Mouse (Mus musculus): ENCODE results near the gene Zfp952. TPM values are rescaled to one million over a fixed set of nuclear protein-coding genes. Genes with fewer than 3 reads are reported as not detected.
"Not testable (repeated sequence)": the region's sequence is repeated elsewhere in the genome, so short reads cannot be mapped to it uniquely, and the experiment has no call there.

The Zfp952 gene
- total and polyA plus RNA-seq, 2 experiments from 2014 or later = 12.3 to 19.3 TPM

DNA sequence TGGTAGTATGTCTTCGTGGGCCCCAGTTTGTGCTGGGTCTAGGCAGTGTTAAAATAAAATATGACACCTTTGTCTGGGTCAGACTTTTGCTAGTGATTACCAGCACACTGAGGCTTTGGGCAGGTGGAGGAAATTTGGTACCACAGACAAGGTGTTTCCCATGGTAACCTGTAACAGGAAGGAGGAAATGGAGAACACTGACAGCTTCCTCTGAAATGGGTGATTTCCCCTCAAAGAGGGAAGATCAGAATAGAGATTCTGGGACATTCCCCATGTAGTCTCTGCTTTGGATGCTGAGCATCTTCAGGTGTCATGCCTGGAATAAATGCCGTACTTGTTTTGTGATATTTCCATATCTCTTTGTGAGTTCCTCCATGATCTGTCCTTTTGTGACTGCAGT lies 5.6 kb downstream of the Zfp952 start:
- DNase-seq (no peak), ATAC-seq (no peak)
- peaks cover 6% of the 10 kb centered on the region; the same call in 1 of the 2 replicates for H3K4me1 ChIP-seq (ENCODE audit: insufficient read depth)
- no peak overlapping the region for H3K27ac ChIP-seq (ENCODE audit: low read depth, low read length)
- TF ChIP-seq CTCF (IDR thresholded peaks at IDR 0.05; ENCODE audit: low read depth) = no peak
- no peak overlapping the region for H3K4me2 ChIP-seq (ENCODE audit: low read depth)
- no peaks in the 10 kb centered on the region for H3K27me3 ChIP-seq (ENCODE audit: insufficient read depth, low read length)
- peaks cover 24% of the 10 kb centered on the region for H3K36me3 ChIP-seq (ENCODE audit: insufficient read depth)
- no peak overlapping the region for H3K9ac ChIP-seq
- 94% methylated on average over 2 of the region's 2 CpGs for WGBS
- no peak overlapping the region for H3K4me3 ChIP-seq (ENCODE audit: low read depth, low read length)
- peaks cover 25% of the 10 kb centered on the region; the same call in 1 of the 2 replicates for H3K9me3 ChIP-seq (ENCODE audit: low read length)

DNA sequence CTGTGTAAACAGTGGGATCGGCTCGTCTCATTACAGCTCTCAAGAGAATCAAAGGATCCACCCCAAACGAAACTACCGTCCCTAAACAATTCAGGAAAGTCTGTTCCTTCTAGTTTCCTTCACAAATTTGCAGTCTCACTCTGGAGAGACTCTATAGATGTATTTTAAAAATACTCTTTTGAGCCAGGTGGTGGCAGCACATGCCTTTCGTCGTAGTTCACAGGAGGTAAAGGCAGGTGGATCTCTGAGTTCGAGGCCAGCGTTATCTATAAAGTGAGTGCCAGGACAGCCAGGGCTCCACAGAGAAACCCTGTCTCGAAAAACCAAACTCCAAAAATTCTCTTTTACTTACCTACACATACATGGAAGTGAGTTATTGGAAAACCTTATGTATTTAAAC lies 15.4 kb downstream of the Zfp952 start:
- H3K4me2 ChIP-seq (ENCODE audit: low read depth) = no peak overlapping the region
- TF ChIP-seq CTCF (IDR thresholded peaks at IDR 0.05; ENCODE audit: low read depth) = no peak
- peaks cover 13% of the 10 kb centered on the region; the same call in 1 of the 2 replicates for H3K9me3 ChIP-seq (ENCODE audit: low read length)
- H3K36me3 ChIP-seq (ENCODE audit: insufficient read depth) = peaks cover 18% of the 10 kb centered on the region
- no peaks in the 10 kb centered on the region for H3K27me3 ChIP-seq (ENCODE audit: insufficient read depth, low read length)
- DNase-seq (no peak), ATAC-seq (no peak)
- H3K9ac ChIP-seq = no peak overlapping the region
- H3K4me1 ChIP-seq (ENCODE audit: insufficient read depth) = no peaks in the 10 kb centered on the region
- no peak overlapping the region for H3K4me3 ChIP-seq (ENCODE audit: low read depth, low read length)
- H3K27ac ChIP-seq (ENCODE audit: low read depth, low read length) = no peak overlapping the region
- WGBS = 52% methylated on average over 9 of the region's 9 CpGs

DNA sequence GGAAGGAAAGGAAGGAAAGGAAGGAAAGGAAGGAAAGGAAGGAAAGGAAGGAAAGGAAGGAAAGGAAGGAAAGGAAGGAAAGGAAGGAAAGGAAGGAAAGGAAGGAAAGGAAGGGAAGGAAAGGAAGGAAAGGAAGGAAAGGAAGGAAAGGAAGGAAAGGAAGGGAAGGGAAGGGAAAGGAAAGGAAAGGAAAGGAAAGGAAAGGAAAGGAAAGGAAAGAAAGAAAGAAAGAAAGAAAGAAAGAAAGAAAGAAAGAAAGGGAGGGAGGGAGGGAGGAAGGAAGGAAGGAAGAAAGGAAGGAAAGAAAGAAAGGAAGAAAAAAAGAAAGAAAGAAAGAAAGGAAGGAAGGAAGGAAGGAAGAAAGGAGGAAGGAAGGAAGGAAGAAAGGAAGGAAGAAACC lies 27.5 kb downstream of the Zfp952 start:
- H3K36me3 ChIP-seq (ENCODE audit: insufficient read depth) = peaks cover 49% of the 10 kb centered on the region
- H3K9me3 ChIP-seq (ENCODE audit: low read length) = peaks cover 60% of the 10 kb centered on the region
- not testable (repeated sequence) for H3K4me3 ChIP-seq (ENCODE audit: low read depth, low read length); H3K27me3 ChIP-seq (ENCODE audit: insufficient read depth, low read length); H3K4me2 ChIP-seq (ENCODE audit: low read depth); ATAC-seq; H3K9ac ChIP-seq; DNase-seq; H3K27ac ChIP-seq (ENCODE audit: low read depth, low read length); H3K4me1 ChIP-seq (ENCODE audit: insufficient read depth)

DNA sequence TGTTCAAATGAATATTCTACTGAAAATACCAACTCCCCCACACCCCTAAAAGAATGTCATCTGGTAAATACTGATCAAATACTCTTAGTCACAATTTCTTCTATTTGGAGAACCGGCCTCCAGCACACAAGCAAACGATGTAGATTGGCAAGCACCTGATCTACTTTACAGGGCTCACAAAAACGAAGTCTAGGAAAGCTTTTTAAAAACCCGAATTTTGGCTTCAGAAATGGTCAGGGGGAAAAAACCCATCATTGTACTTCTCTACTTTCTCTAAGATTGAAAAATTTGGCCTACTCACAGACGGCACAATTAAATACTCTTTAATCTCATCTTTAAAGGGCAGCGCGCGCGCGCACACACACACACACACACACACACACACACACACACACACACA lies 39.4 kb downstream of the Zfp952 start:
- H3K27me3 ChIP-seq (ENCODE audit: insufficient read depth, low read length) = no peaks in the 10 kb centered on the region
- peak overlapping the region; percentile 55 for H3K4me2 ChIP-seq (ENCODE audit: low read depth)
- H3K27ac ChIP-seq (ENCODE audit: low read depth, low read length) = no peak overlapping the region; the same call in 1 of the 2 replicates
- H3K9ac ChIP-seq = peak overlapping the region; percentile 22; the same call in 1 of the 2 replicates
- 4% methylated on average over 10 of the region's 10 CpGs for WGBS
- peaks cover 9% of the 10 kb centered on the region; the same call in 1 of the 2 replicates for H3K4me1 ChIP-seq (ENCODE audit: insufficient read depth)
- H3K36me3 ChIP-seq (ENCODE audit: insufficient read depth) = no peaks in the 10 kb centered on the region
- peaks cover 1% of the 10 kb centered on the region; the same call in 1 of the 2 replicates for H3K9me3 ChIP-seq (ENCODE audit: low read length)
- DNase-seq (peak; percentile 4), ATAC-seq (no peak)
- no peak for TF ChIP-seq CTCF (IDR thresholded peaks at IDR 0.05; ENCODE audit: low read depth)
- peak overlapping the region; percentile 70 for H3K4me3 ChIP-seq (ENCODE audit: low read depth, low read length)

DNA sequence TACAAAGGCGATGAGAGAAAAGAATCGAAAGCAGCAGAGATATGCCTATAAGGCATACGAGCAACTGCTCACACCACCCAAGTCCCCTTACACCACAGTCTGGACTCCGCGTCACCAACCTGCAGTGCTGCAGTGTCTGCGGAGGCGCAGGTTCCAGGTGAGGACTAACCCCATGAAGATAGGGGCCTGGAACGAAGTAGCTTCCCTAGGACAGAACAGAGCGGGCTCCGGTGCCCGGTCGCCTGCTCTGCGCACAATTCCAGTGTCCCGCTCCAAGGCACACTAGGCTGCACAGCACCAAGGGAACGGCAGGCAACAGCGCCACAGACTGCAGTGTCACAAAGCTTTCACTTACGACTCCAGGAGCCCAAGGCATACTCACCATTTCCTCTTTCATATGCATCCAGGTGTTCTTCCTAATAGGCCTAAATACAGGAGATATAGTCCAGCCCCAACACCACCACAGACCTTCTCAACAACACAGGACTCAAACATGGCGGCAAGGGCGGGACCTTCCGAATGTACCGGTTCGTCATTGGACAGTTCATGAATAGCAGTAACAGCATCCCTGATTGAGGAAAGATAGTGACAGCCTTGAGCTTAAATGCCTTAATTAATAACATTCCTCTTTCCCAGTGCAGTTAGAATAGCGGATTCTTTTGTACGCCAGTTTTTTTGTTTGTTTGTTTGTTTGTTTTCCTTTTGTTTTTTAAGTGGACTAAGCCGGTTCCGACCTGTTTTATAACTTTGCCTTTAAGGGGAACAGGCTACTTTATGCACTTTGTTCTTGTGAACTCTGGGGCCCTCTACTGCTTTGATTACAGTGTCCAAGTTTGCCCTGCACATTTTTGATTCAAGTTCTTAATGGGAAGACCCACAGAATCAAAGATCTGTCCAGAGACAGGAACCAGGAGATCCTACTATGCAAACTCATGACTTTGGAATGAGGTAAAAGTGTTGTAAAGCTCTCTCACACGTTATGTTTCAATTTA lies 40.3 kb downstream of the Zfp952 start, which contains the start of gene Zfp763:
TSS of gene Zfp763 (minus strand) at position 503 of the 992 bp plus-strand sequence.
- peaks cover 9% of the 10 kb centered on the region; the same call in 1 of the 2 replicates for H3K4me1 ChIP-seq (ENCODE audit: insufficient read depth)
- no peaks in the 10 kb centered on the region for H3K36me3 ChIP-seq (ENCODE audit: insufficient read depth)
- TF ChIP-seq CTCF (IDR thresholded peaks at IDR 0.05; ENCODE audit: low read depth) = peak; percentile 30; the same call in 1 of the 2 replicates
- 2% methylated on average over 27 of the region's 27 CpGs for WGBS
- H3K27me3 ChIP-seq (ENCODE audit: insufficient read depth, low read length) = no peaks in the 10 kb centered on the region
- peak within 1 kb of the TSS; percentile 55 for H3K4me2 ChIP-seq (ENCODE audit: low read depth)
- peak within 1 kb of the TSS; percentile 87 for H3K9ac ChIP-seq
- H3K27ac ChIP-seq (ENCODE audit: low read depth, low read length) = peak within 1 kb of the TSS; percentile 85
- peak; percentile 100 for ATAC-seq
- H3K9me3 ChIP-seq (ENCODE audit: low read length) = no peaks in the 10 kb centered on the region
- H3K4me3 ChIP-seq (ENCODE audit: low read depth, low read length) = peak within 1 kb of the TSS; percentile 70
- DNase-seq = peak; percentile 93

Other genes with a start within 250 kb of the Zfp952 start
- gene Zfp871, start 204.8 kb upstream of the Zfp952 start, total RNA-seq (2014; rRNA removed) = 31.6 and 40.2 TPM in 2 replicates
- gene Zfp871, start 204.8 kb upstream of the Zfp952 start, polyA plus RNA-seq (2015; fragmentation: Nextera tagmentation; extraction: Ambion mirVana) = 26.0 and 51.2 TPM in 2 replicates
- gene Zfp811, start 183.2 kb upstream of the Zfp952 start, total RNA-seq (2014; rRNA removed) = 21.9 and 25.0 TPM in 2 replicates
- gene Zfp811, start 183.2 kb upstream of the Zfp952 start, polyA plus RNA-seq (2015; fragmentation: Nextera tagmentation; extraction: Ambion mirVana) = 7.6 and 19.7 TPM in 2 replicates
- 21.9 and 26.3 TPM in 2 replicates for gene Zfp799, start 162.9 kb upstream of the Zfp952 start, total RNA-seq (2014; rRNA removed)
- 10.2 and 14.3 TPM in 2 replicates for gene Zfp799, start 162.9 kb upstream of the Zfp952 start, polyA plus RNA-seq (2015; fragmentation: Nextera tagmentation; extraction: Ambion mirVana)
- gene Zfp870, start 101.5 kb upstream of the Zfp952 start, total RNA-seq (2014; rRNA removed) = 9.1 and 9.3 TPM in 2 replicates
- gene Zfp870, start 101.5 kb upstream of the Zfp952 start, polyA plus RNA-seq (2015; fragmentation: Nextera tagmentation; extraction: Ambion mirVana) = 4.4 and 5.2 TPM in 2 replicates
- 0.31 and 0.62 TPM in 2 replicates for gene Cyp4f14, start 75.8 kb upstream of the Zfp952 start, total RNA-seq (2014; rRNA removed)
- gene Cyp4f14, start 75.8 kb upstream of the Zfp952 start, polyA plus RNA-seq (2015; fragmentation: Nextera tagmentation; extraction: Ambion mirVana) = 0.38 and 0.48 TPM in 2 replicates
- gene Cyp4f13, start 45.7 kb upstream of the Zfp952 start, total RNA-seq (2014; rRNA removed) = 6.9 and 7.1 TPM in 2 replicates
- gene Cyp4f13, start 45.7 kb upstream of the Zfp952 start, polyA plus RNA-seq (2015; fragmentation: Nextera tagmentation; extraction: Ambion mirVana) = 6.9 and 7.8 TPM in 2 replicates
- 6.9 and 10.1 TPM in 2 replicates for gene Zfp472, start 27.3 kb upstream of the Zfp952 start, total RNA-seq (2014; rRNA removed)
- gene Zfp472, start 27.3 kb upstream of the Zfp952 start, polyA plus RNA-seq (2015; fragmentation: Nextera tagmentation; extraction: Ambion mirVana) = 6.8 and 7.5 TPM in 2 replicates
- 24.3 and 28.5 TPM in 2 replicates for gene Zfp763, start 40.3 kb downstream of the Zfp952 start, total RNA-seq (2014; rRNA removed)
- 15.4 and 19.9 TPM in 2 replicates for gene Zfp763, start 40.3 kb downstream of the Zfp952 start, polyA plus RNA-seq (2015; fragmentation: Nextera tagmentation; extraction: Ambion mirVana)
- not detected in 2 replicates for gene 4921501E09Rik, start 74.9 kb downstream of the Zfp952 start, total RNA-seq (2014; rRNA removed)
- not detected in 2 replicates for gene 4921501E09Rik, start 74.9 kb downstream of the Zfp952 start, polyA plus RNA-seq (2015; fragmentation: Nextera tagmentation; extraction: Ambion mirVana)
- gene Zfp563, start 96.2 kb downstream of the Zfp952 start, total RNA-seq (2014; rRNA removed) = 28.5 and 30.6 TPM in 2 replicates
- gene Zfp563, start 96.2 kb downstream of the Zfp952 start, polyA plus RNA-seq (2015; fragmentation: Nextera tagmentation; extraction: Ambion mirVana) = 9.5 and 11.0 TPM in 2 replicates
- gene Morc2b, start 146.6 kb downstream of the Zfp952 start, total RNA-seq (2014; rRNA removed) = 0.15 and 0.90 TPM in 2 replicates
- 0.07 and 0.20 TPM in 2 replicates for gene Morc2b, start 146.6 kb downstream of the Zfp952 start, polyA plus RNA-seq (2015; fragmentation: Nextera tagmentation; extraction: Ambion mirVana)
- gene Olfr55, start 175.3 kb downstream of the Zfp952 start, total RNA-seq (2014; rRNA removed) = not detected in 2 replicates
- not detected in 2 replicates for gene Olfr55, start 175.3 kb downstream of the Zfp952 start, polyA plus RNA-seq (2015; fragmentation: Nextera tagmentation; extraction: Ambion mirVana)
- not detected in 2 replicates for gene Olfr239, start 198.2 kb downstream of the Zfp952 start, total RNA-seq (2014; rRNA removed)
- not detected in 2 replicates for gene Olfr239, start 198.2 kb downstream of the Zfp952 start, polyA plus RNA-seq (2015; fragmentation: Nextera tagmentation; extraction: Ambion mirVana)
- gene Olfr1564, start 228.6 kb downstream of the Zfp952 start, total RNA-seq (2014; rRNA removed) = 0.23 TPM in 1 of 2 replicates, not detected in the other
- not detected in 2 replicates for gene Olfr1564, start 228.6 kb downstream of the Zfp952 start, polyA plus RNA-seq (2015; fragmentation: Nextera tagmentation; extraction: Ambion mirVana)